Mouse (Mus musculus): ENCODE measurements around the gene Tuba1a. TPM values are rescaled to one million over a fixed set of nuclear protein-coding genes. Genes with fewer than 3 reads are reported as not detected.

Gene Tuba1a
- 100 to 1,000 TPM in 1 of 2 experiments, 10 to 100 TPM in 1; 74.3 to 169 TPM for total RNA-seq (2021)
- long read RNA-seq, experiment 1, transcript Tuba1a-201 (4 exons, 1,803 nt): major isoform, 212 of 225 reads
- long read RNA-seq, experiment 1, partial matches to known transcripts: 12 of 225 reads
- long read RNA-seq, experiment 1, other reads (novel, unspliced or antisense): 1 of 225 reads
- long read RNA-seq, experiment 2, transcript Tuba1a-201 (4 exons, 1,803 nt): major isoform, 157 of 175 reads
- long read RNA-seq, experiment 2, partial matches to known transcripts: 0 of 175 reads
- long read RNA-seq, experiment 2, other reads (novel, unspliced or antisense): 18 of 175 reads

DNA sequence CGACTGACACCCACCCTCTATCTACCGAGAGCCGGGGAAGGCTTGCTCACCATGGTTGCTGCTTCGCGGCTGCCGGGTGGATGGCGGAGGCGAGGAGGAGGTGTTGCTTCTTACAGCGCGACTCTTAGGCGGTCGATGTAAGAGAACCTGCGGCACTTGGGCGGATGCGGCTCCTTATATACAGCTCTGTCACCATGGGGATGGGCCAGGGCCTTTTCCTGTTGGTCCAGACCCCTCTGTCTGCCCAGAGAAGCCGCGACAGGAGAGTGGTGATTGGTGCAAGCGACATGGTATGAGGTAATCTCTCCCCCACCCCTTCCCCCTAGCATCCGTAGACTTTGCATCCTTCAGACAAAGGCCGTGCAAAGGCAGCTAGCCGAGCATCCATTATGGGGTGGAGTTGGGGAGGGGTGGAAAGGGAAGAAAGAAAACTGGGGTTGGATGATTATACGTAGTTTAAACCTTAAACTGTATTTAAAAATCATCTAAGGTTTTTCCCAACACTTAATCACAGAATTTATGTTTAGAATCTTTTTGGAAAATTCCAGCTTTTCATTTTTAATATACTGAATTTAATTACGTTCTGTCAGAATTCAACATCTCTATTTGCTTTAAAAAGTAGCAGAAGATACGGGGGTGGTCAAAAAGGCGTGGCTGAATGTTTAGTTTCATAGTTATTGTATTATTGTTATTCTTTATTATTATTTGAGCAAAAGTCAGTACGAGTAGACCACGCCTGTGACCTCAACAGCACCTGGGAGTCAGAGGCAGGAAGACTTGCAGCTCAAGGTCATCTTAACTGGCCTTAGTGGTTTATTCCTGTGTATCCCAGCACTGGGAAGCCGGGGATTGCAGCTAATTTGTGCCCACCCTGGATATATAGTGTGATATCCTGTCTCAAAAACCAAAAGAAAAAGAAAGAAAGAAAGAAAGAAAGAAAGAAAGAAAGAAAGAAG, at the start of gene Tuba1a, which contains the start of gene Gm49450:
TSS of gene Tuba1a (minus strand) at position 303 of the 956 bp plus-strand sequence.
TSS of gene Gm49450 (minus strand) at position 151 of the 956 bp plus-strand sequence.
- peak in 1 of 2 experiments; percentile 72 for DNase-seq (ENCODE audit: low spot score in 2 of 2)

DNA sequence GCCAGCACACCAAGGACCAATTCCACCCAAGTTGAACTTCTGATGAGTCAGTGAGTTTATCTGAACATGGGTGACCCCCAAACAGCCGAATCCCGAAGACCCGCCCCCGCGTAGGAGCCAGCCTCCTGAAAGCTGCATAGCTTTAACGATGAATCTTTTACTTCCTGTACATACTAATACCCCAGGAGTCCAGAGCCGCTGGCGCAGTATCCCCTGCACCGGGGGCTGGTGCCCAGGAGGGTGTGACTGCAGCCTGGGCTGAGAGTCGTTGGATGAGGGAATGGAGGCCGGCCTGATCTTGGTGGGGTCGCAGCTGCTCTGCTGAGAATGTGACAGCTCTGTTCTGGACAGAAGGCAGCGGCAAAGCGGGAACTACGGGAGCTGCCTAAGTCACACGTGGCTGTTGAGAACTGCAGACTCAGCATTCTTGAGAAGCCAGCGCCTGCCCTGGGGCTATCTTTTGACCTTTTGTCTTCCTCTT, 48.0 kb upstream of the Tuba1a start:
- peak in 1 of 2 experiments; percentile 39 for DNase-seq (ENCODE audit: low spot score in 2 of 2)

DNA sequence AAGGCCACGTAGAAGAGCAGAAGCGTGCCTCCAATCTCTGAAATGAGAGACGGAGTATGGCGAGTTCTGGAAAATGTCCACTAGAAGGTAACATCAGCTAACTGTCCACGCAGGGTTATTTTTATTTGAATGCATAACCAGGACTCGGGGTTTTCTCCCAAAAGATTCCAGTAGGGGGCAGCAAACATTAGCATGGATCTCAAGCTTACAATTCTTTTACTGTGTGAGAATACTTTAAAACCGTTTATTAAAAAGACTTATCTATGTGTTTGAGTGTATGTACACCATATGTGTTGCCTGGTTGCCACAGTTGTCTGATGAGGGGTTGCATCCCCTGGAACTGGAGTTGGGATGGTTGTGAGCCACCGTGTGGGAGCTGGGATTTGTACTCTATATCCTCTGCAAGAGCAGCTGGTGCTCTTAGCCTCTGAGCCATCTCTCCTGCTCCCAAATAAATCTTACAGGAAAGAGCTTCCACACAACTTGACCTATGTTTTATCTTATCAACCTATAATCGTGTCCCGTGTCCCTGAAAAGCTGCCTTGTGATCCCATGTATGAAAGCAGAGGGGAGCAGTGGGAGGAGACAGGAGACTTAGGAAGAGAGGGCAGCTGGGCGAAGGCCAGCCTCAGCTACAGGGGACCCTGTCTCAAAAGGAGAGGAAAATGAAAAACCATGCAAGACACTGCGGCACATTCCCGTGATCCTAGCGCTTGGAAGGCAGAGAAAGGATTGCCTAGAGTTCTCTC, 47.2 kb upstream of the Tuba1a start:
- peak in 1 of 2 experiments; percentile 56 for DNase-seq (ENCODE audit: low spot score in 2 of 2)

GRCm38 (mm10) chr15:98998775-98999157, 45.3 kb upstream of the Tuba1a start:
- DNase-seq (ENCODE audit: low spot score in 2 of 2): no peak

- no peak for DNase-seq (ENCODE audit: low spot score in 2 of 2)
Observed at GRCm38 (mm10) chr15:98997938-98998774, 44.7 kb upstream of the Tuba1a start.

DNA sequence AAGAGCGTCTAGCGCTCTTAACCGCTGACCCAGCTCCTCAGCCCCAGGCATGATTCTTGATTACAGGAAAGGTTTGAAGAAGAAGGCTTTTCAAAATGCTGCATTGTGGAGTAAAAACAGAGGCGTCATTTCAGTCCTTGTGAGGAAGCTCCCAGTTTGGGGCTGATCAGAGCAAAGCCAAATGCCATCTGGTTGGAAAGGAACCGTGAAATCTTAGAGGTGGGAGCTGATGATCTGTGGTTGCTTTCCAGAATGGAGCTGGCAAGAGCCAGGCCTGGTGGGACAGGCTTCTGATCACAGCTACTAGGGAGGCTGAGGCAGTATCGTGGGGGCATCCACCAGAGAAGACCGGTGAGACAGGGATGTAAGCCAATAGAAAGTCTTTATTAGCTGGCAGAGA, 43.3 kb upstream of the Tuba1a start:
- DNase-seq (ENCODE audit: low spot score in 2 of 2): no peak

DNA sequence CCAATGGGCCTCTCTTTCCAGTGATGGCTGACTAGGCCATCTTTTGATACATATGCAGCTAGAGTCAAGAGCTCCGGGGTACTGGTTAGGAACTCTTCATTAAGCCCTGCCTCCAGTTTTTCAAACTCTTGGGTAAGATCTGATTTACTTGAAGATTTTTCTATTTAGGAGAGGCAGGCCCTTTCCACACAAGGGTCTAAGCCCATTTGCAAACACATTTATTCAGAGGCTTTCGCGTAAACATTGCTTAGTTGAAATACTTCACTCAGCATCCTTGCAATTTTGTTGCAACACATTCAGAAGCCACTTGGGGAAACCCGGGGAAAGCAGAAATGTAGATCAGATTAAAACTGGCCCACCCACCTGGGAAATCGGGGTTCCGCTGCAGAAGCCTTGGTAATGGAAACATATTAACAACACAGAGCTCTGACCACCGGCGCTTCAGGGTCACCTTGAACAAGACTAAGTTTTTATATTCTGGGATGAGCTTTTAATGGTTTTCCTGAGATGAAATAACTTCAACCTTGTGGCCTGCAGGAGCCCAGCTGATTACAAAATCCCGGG, 41.5 kb upstream of the Tuba1a start:
- DNase-seq (ENCODE audit: low spot score in 2 of 2): no peak

GRCm38 (mm10) chr15:98993865-98994264, 40.4 kb upstream of the Tuba1a start:
- peak; percentile 77 to 85 for DNase-seq (ENCODE audit: low spot score in 2 of 2)

- DNase-seq (ENCODE audit: low spot score in 2 of 2): peak; percentile 98
Observed at GRCm38 (mm10) chr15:98993093-98993793, 39.7 kb upstream of the Tuba1a start.

GRCm38 (mm10) chr15:98992086-98992912, 38.8 kb upstream of the Tuba1a start:
- no peak for DNase-seq (ENCODE audit: low spot score in 2 of 2)

DNA sequence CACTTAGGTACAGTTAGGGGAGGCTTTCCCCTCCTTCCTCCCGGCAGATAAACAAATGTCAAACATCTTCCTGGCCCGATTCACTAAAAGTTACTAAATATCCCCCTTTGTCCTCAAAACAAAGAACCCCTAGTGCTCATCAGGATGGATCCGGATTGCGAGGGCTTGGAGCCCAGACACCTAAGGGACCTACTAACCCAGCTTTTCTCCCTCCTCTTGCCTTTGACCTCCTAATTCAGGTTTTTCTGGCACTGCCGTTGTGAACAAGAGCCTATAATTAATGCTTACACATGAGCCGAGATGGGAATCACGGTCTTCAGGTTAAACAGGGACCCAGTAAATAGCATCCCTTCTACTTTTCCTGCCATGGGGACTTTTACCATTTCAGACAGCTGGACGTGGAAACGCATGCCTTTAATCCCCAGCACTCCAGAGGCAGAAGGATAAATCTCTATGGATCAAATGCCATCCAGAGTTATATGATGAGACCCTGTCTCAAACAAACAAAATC, 38.1 kb upstream of the Tuba1a start:
- DNase-seq (ENCODE audit: low spot score in 2 of 2): no peak

- DNase-seq (ENCODE audit: low spot score in 2 of 2): no peak
Observed at GRCm38 (mm10) chr15:98990669-98991539, 37.4 kb upstream of the Tuba1a start.

- no peak for DNase-seq (ENCODE audit: low spot score in 2 of 2)
Observed at GRCm38 (mm10) chr15:98989701-98990430, 36.4 kb upstream of the Tuba1a start.

GRCm38 (mm10) chr15:98988787-98989186, 35.3 kb upstream of the Tuba1a start:
- no peak for DNase-seq (ENCODE audit: low spot score in 2 of 2)

DNA sequence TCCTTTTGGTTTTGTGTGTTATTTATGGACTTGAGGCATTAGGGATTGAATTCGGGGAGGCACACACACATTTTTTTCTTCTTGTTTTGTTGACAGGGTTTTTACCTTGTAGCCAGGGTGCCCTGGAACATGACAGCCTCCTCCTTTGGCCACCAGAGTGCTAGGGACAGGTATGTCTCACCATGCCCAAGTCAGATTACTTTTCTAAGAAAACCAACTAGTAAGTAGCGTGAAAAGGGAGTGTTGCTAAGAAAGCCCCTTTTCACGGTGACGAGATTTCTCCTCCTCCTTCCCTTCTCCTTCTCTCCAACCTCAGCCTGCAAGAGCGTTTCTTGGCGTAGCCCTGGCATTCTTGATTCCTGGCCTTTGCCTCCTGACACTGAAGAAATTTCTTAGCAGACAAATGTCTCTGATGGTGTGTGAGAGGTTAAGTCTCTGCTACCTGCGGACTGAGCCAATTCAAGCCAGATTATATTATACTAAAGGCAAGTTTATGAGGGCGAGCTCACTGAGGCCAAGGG, 34.2 kb upstream of the Tuba1a start:
- no peak for DNase-seq (ENCODE audit: low spot score in 2 of 2)

DNA sequence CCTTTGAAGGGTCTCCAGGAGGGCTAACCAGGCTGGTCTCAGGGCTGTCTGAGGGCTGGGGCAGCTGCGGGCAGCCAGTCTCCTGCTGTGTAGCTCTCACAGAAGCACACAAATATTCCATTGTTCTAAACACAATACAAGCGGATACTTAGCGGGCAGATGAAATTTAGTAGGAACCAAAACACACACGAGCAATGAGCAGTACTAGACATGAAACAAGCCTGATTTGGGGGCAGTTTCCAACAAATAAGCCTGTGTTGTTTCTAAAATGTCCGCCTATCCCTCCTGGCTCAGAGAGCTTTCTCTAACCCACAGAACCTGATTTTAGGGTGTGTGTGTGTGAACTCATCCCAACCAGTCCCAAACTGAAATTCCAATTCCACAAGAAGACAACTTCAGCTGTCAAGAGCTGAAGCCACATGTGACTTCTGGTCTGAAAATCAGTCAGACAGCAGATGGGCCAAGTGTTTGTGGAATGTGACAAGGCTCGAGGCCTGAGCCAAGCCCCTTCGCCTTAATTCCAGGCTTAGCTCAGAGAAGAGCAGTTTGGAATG, 33.7 kb upstream of the Tuba1a start:
- DNase-seq (ENCODE audit: low spot score in 2 of 2): no peak
